Mouse (Mus musculus) neutrophil, adult 5-6 weeks (primary cell): ENCODE results near the gene Hist4h4. TPM values are rescaled to one million over a fixed set of nuclear protein-coding genes. Genes with fewer than 3 reads are reported as not detected.
A peak's percentile ranks its signal among the peaks of the same experiment; 100 is the strongest.
"Not testable (repeated sequence)": the region's sequence is repeated elsewhere in the genome, so short reads cannot be mapped to it uniquely, and the experiment has no call there.

Source experiments
- ATAC-seq: fragments of 151-379, 151-347 bp; 2 replicates; pipeline ENCODE4 v1.8.0; 2017; ENCODE audit warnings: mild to moderate bottlenecking, moderate TSS enrichment; ENCODE audit not compliant: insufficient number of reproducible peaks, poor library complexity, low FRiP score, severe bottlenecking; ENCODE audit errors: extremely low read depth
- total RNA-seq: library from RNA; stranded (forward); fragments of 200-1000 nt; gene quantifications from 2 replicates; pipeline ENCODE4 v1.2.3, GENCODE M21; 2017

Gene Hist4h4
- total RNA-seq, 1 experiment from 2014 or later: 22.1 TPM

DNA sequence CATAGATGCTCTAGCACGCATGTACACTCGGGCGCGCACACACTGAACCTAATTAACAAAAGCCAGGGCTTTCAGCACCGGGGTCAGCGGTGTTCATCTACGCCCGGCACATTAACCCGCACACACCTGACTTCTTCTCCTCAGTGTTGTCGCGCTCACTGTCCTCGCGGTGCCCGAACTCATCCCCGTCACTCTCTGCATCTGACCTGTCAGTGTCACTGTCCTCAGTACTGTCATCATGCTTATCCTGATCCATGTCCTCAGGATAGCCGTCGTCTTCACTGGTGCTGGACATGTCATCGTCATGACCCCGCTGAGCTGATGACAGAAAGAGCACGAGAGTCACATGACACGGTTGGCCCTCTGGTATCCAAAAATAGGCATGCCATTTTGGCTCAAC, 16.2 kb upstream of the Hist4h4 start:
- ATAC-seq: no peak

DNA sequence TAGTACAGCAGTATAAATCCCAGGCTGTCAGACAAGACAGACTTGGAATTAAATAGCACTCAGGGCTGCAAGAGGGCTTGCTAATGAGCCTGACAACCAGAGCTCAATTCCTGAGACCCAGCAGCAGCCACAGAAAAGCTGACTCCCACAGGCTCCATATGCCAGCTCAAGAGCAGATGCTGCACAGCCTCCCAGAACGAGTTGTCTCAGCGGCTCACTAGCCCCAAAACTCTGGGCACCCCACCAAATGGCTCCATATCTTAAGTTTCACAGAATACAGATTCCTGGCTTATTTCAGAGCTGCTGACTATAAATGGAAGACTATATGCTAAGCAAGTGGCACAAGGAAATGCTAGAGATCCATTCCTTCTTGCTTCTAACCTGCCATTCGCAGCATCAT, 13.3 kb upstream of the Hist4h4 start:
- no peak for ATAC-seq

DNA sequence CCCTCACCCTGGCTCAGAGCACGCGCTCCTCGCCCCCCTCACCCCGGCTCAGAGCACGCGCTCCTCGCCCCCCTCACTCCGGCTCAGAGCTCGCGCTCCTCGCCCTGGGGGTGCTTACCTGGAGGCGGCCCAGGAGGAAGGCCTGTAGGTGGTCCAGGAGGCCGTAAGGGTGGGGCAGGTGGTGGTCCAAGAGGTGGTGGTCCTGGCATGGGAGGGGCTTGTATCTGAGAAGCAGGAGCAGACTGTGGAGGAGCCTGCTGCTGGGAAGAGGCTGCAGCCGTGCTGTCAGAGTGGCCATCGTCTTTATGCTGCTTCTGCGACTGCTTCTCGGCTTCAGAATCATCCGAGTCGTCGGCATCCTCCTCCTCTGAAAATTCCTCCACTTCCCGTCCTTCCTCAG, 12.6 kb upstream of the Hist4h4 start:
- no peak for ATAC-seq

DNA sequence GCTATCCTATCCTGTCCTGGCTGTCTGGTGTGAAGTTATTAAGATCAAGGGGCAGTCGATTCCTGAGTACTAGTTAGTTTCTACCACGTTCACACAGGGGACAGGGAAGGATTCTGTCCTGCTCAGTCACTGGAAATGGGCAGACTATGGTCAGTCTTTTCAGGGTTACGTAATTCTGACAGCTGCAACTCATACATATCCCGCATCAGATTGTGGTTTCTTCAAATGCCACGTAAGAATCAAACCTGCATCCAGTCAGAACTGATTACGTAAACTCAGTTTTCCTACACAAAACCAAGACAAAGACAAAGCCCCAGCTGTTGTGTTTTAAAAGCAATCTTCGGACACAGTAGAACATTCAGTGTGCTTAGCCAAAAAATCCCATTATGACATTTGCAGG, 11.2 kb upstream of the Hist4h4 start:
- ATAC-seq: no peak

DNA sequence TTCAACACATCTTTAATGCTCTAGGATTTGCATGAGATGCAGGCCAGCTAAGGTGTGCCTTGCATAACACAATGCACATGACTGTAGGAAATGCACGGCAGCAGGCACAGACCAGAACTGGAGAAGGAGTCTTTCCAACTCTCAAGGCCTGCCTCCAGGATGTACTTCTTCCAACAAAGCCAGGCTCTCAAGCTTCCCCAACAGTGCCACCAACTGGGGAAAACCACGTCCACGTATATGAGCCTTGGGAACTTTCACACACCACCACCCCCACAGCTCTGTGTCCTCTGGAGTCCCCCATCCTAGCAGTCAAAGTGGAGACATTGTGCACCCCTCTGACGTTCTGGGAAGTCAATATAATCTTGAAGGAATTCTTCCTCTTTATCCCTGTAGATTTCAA, 8.9 kb upstream of the Hist4h4 start:
- ATAC-seq: no peak

DNA sequence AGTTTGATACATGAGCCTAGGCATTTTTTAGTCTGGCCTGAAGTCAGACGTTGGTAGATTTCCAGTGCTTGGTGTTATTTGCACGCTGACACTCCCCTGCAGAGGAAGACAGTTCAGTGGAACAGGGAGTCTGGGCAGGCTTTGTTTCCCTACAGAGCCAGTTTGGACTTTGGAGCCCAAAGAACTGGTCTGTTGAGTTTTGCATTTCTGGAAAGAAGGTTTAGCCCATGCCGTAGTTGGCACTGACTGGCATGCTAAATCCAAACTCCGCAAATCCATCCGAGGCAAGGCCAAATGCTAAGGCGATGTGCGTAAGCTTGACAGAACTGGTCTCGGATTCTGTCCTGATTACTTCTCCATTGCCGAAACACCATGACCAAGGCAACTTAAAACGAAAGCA, 7.0 kb upstream of the Hist4h4 start:
- no peak for ATAC-seq

DNA sequence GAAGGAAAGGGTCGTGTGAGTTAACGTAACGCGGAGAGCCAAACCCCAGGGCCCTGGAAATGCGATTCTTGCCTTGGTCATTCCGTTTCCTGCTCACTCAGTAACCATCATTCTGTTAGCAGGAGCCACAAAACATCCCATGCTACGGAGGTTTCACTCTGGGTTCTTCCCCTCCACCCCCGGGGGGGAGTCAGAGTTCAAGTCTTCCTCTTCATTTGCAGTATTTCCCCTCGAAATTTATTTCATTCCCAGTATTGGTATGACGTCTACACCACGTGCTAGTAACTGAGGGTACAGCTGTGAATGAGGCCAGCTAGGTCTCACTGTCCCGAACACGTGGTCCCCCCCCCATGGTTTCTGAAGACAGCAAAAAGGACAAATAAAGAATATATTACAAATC, 5.5 kb upstream of the Hist4h4 start:
- no peak for ATAC-seq

DNA sequence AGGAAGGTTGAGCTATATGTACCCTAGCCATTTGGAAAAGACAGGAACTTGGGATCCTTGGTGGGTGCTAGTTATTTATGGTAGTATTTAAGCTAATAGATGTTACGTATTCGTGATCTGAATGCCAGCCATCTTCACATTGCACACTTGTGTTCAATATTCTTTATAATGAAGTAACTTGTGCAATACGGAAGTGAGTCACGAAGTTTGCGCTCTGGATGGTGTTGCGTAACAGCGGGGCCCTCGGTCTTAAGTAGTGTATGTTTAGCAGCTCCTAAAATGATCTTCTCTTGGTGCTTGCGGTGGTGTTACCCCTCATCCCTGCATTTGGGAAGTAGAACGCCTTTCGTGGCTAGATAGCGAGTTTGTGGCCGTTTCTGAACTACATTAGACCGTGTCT, 4.9 kb upstream of the Hist4h4 start:
- peak; percentile 51 for ATAC-seq

DNA sequence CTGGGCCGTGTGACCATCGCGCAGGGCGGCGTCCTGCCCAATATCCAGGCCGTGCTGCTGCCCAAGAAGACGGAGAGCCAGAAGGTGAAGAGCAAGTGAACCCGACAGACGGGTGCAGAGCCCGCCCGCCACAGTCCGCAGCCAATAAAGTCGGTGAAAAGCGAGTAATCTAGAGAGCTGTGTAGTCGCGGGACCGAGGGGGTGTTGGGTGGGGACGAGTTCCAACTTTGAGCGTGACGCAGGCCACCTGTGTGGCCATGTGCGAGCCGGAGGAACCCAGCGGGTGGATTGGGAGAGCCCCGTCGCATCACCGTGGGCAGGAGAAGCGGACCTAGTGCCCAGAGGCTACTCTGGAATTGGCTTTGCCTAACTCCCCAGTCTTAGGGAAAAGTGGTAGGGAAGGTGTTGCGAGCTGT, 4.4 kb upstream of the Hist4h4 start:
- no peak for ATAC-seq

DNA sequence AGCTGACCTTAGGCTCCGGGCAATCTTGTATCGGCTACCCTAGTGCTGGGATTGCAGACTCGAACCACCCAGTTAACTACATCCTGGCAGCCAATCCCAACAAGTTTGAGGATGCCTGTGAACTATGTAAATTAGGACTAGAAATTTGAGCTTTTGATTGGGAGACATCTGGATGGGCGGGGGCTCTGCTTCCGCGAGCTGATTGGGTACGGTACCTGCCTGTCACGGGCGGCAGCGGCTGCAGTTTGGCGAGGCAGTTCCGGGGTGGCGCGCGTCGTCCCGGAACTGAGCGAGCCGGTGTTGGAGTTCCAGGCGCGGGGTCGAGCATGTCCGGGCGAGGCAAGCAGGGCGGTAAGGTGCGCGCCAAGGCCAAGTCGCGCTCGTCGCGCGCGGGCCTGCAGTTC, 3.8 kb upstream of the Hist4h4 start, which contains the start of gene H2afj:
Gene H2afj, plus strand, starts transcription at position 231 of the 404 bp plus-strand sequence.
- peak; percentile 78 for ATAC-seq

DNA sequence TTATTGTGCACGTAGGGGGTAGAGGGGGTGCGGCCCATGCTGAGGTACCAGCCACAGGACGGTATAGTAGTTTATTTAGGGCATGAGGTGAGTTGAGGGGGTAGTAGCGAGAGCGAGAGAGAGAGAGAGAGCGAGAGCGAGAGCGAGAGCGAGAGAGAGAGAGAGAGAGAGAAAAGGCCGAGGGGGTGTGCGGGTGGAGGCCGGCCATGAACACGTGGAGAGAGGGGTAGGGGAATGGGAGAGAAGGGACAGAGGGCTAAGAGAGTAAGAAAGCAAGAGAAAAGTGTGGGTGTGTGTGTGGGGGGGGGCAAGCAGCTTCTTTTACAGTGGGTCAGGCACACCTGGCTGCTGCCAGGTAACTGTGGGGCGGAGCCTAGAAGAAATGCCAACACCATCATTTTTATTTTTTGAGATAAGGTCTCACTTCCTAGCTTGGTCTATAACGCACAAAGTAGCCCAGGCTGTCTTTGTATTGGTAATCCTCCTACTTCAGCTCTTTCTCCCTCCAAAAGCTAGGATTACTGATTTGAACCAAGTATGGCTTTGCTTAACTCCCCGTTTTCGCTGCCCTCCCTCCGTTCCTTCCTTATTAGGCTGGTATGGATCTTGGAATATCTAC, 3.3 kb upstream of the Hist4h4 start:
- ATAC-seq: no peak

DNA sequence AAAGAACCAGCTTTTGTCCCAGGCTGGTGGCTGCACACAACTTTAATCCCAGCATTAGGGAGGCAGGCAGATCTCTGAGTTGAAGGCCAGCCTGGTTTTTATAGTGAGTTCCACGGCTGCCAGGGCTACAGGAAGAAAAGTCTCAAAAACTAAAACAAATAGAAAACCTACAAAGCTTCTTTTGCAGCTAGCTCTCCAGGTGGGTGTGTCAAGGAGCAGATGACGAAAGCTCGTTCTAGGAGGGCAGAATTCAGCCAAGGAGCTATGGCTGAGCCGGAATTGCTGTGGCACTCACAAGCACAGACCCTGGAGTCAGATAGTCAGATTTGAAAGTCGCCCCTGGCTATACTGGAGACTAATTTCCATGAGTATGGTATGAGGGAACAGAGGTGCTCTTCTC, 2.6 kb upstream of the Hist4h4 start:
- ATAC-seq: no peak

DNA sequence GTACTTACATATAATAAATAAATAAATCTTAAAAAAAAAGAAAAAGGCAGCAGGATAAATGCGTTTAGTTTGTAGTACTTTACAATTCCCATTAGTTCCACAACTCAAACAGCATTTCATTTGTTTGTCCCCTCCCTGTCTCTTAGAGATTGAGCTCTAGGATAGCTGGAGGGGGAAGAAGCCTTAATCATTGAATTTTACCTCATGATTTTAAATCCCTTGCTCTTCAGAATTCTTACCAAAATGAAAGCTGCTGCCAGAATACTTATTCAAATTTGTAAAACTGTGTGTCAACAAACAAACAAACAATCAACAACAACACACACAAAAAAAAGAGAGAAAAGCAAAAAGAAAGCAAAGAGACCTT, 1.2 kb upstream of the Hist4h4 start:
- no peak for ATAC-seq

DNA sequence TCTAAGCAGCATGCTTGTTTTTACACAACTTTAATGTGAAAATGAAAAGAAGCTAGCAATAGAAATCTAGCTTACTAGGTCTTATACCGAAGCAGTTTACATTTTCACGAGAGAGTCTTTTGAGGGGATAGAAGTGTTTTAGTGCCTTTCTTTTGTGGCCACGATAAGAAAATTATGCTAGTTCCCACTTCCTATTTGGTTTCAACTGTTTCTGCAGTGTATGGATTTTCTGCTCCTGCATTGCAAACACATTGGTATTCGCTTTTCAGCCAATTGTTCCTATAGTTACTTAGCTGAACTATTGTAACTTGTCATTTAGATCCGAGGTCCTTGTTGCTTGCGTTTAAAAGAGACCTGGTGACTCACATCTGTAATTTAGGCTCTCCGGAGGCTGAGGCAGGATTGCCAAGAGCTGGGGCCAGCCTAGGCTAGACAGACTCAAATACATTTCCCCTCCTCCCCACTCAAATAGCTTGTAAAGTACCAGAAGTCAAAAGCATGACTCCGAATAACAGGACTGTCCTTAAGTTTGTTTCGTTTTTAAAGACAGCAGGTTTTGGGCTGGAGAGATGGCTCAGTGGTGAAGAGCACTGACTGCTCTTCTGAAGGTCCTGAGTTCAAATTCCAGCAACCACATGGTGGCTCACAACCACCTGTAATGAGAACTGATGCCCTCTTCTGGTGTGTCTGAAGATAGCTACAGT, 642 bp upstream of the Hist4h4 start:
- no peak for ATAC-seq

DNA sequence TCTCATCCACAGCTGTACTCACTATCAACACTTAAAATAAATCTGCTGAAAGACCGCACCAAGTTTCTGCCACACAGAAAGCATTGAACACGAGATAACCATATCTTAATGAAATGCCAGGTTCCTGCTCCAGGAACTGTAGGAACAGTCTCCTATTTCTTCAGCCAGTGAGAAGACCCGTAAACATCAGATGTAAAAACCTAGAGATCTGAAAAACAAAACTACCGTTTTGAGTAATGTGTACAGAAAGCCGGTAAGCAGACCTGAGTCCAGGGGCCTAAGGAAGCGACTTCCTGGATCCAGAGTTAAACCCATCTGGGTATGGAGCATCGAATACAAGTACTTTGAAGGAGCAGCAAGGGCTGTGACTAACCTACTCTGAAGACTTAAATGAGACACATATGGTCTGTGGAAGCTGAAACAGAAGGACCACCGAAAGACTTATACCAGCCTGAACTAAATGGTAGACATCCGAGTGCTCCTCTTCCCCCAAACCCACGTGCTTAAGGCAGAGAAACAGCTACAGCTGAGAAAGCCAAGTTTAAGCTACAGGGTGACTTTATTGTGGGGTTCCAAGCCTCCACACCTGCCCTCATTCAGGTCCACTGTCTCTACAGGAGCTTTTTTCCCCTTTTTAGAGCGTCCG, 999 bp downstream of the Hist4h4 start:
- no peak for ATAC-seq

DNA sequence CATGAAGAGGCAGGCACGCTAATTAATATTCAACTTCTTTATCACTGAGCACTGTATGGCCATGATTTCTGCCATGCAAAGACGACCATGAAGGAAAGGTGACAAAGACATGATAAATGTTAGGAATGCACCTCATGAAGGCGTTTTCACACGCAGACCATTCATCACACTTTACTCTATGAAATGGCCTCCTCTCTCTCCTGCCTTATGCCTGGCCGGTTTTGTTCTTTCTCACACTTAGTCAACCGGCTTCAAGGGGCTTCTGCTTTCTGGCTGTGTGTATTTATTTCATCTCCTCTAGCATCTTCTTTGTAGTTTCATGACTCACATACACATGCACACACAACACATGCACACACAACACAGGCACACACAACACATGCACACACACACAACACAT, 2.9 kb downstream of the Hist4h4 start:
- no peak for ATAC-seq

DNA sequence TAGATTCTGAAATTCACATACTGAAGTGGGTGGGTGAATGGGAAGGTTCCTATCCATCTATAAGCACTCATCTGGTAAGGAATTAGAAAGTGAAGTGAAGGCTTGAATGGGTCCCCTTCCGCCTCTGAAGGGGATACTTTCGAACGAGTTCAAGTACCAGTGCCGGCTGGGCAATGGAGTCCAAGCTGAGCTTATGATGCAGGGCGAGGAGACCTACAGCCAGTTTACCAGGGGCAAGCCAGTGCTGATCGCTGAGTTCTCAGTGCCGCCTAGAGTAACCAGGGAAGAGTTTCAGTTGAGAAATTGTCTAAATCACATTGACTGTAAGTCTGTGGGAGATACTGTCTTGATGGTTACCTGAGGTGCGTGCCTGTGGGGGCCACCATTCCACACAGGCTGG, 3.5 kb downstream of the Hist4h4 start:
- no peak for ATAC-seq

DNA sequence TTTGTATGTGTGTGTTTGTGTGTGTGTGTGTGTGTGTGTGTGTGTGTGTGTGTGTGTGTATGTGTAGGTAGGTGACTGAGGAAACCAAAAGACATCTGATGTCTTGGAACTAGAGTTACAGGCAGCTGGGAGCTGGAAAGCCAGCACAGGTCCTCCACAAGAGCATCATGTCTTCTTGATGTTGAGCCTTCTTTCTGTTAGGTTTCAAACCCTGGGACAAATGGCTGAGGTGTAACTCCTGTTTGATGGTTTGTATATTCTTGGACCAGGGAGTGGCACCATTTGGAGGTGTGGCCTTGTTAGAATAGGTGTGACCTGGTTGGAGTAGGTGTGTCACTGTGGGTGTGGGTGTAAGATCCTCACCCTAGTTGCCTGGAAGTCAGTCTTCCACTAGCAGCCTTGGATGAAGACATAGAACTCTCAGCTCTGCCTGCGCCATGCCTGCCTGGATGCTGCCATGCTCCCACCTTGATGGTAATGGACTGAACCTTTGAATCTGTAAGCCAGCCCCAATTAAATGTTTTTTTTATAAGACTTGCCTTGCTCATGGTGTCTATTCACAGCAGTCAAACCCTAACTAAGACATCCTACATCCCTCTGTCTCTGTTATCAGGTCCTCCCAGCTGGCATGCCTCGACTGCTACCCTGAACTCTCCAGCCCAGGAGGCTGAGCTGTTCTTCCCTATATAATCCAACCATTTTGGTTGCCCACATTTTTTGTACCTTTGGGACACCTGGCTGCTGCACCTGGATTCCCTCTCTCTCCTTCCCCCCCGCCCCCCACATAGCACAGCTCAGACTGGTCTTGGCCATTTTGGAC, 6.1 kb downstream of the Hist4h4 start:
- not testable (repeated sequence) for ATAC-seq

DNA sequence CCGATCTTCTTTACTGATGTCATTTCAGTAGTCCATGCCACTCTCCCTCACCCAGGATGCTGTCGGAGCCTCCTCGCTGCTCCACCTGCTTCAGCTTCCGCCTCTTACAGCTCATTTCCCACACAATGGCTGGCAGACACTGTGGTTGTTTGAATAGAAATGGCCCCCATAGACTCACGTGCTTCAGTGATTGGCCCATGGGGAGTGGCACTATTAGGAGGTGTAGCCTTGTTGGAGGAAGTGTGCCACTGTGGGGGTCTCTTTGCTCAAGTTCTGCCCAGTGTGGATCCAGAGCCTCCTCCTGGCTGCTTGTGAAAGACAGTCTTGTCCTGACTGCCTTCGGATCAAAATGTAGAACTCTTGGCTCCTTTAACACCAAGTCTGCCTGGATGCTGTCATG, 8.4 kb downstream of the Hist4h4 start:
- ATAC-seq: no peak

DNA sequence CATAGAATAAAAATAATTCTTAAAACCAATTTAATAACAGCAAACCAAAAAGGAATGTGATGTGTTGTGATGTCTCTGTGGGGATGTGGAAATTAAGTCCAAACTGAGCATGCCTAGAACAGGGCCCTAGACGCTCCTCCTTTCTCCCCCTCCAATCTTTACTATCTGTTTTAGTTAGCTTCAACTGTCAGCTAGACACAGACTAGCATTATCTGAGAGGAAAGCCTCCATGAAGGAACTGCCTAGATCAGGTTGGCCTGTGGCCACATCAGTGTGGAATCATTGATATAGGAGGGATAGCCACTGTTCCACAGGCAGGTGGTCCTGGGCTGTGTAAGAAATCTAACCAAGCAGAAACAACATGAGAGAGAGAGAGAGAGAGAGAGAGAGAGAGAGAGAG, 9.1 kb downstream of the Hist4h4 start:
- ATAC-seq: no peak
